Mouse (Mus musculus) ovary, postnatal 10 days (tissue): ENCODE measurements around the gene Phf21b.

ENCODE experiments used
- DNase-seq: peaks from one replicate; pipeline ENCODE4 v3.0.0; 2022; ENCODE audit warnings: low spot score

Phf21b gene

DNA sequence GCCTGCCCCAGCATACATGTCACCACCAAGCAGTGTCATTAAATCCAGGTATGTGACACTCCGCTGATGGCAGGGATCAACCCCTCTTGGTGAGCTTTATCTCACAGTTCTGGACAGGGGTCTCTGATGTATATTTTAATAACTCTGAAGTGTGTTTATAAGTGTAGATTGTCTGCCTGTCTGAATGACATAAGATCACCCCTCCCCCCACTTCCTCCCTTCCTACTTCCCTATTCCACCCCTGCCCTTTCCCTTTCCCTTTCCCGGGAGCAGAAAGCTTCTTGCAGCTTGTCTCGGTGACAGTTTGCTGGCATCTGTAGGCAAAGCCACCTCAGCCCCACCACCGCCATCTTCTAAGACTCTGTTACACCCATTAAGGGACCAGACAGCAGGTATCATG lies 11.0 kb downstream of the Phf21b start:
- no peak for DNase-seq

DNA sequence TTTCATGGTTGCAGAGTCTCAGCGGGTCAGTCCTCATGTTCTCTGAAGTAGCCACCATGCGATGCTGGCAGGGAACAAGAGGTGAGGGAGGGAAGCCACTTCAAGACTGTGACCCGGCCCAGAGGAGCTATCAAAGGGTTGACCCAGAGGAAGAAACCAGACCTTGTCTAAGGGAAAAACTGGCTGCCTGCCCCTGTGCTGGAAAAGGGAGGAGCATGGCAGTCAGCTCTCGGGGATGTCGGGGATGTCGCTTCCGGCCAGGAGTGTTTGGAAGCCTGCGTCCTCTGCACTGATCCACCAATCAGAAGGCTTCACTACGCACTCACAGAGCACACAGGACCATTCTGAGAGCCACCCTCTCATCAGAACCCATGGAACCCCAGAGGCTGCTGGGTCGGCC lies 12.8 kb downstream of the Phf21b start:
- DNase-seq = no peak

DNA sequence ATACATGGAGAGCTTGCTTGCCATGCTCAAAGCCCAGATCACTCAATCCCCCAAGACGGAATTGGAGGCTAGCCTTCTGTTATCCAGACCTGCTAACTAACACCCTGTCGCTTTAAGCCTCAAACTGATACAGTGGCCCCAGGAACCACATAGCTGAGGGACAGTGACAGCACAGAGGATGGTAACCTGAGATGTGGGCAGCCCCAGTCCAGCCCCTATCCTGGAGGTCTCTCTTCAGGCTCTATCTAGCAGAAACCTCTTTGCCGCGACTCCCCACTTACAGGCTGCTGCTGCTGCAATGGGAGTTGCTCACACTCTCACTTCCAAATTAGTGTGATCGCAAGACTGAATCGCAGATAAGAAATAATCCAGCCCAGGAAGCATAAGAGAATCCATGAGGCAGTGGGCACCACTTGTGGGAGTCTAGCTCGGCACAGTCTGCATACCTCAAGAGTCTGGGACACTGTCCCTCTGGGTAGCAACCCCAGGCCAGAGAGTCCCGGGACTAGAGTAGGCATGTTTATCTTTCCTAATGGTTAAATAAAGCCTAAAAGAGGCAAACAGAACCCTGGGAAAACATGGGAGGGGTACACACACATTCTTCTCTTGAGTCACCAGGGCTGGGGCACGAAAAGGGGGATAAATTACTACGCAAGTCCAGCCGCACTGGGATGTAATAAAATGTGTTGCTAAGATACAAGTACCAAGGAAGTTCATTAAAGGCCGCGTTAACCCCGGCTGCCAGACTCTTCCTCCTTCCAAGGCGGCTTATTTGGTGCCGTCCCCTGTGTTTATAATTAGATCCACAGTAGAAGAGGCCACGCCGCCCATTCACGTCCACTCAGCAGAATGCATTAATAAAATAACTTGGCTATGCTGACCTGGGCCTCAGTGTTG lies 13.7 kb downstream of the Phf21b start:
- DNase-seq = no peak

DNA sequence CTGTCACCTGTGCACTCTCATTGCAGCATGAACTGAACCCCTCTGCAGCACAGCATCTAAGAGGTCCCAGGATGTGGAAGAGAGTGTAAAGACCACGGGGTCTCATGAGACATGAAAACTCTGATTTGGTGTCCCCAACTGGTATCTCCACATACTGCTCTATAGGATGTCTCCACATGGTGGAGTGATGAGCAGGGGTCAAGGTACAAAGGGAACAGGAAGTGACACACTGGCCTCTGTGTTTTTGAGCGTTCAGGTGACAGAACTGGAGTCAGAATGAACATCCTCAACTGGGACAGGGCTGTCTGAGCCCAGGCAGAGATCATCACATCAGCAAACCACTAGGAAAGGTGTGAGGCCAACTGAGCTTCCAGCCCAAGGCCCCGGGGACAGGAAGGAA lies 15.3 kb downstream of the Phf21b start:
- no peak for DNase-seq

DNA sequence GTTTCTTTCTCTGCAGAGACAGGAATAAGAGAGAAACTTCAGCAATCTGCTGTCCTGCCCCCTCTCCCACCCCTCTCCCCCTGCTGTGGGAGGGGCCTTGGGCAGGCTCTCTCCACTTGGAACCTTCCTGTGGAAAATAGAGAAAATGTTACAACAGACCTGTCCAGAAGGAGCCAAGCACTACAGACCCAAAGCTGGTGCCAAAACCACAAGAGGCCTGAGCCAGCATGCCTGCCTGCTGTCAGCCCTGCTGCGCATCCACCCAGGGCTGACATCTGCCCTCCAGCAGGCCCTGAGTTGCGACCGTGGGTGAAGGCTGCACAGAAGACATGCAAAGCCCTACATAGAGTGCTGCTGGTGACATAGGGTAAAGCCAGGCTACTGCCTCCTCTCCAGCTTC lies 16.3 kb downstream of the Phf21b start:
- DNase-seq = no peak

DNA sequence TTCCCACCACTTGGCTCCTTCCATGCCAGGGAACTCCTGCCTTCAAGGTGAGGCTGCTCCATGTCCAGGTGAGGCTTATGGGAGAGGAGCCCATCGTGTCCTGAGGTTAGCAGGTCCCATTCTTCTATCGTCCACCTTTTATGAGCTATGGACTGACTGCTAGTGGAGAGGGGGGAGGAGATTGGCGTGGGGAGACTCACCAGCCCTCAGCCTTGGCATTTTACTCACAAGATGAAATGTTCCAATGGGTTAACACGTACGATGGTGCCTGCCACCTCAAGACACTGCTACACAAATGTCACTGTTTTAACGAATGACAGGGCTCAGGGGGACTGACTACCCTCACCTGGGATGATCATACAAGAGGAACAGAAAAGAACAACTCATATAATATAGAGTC lies 18.0 kb downstream of the Phf21b start:
- DNase-seq = no peak

DNA sequence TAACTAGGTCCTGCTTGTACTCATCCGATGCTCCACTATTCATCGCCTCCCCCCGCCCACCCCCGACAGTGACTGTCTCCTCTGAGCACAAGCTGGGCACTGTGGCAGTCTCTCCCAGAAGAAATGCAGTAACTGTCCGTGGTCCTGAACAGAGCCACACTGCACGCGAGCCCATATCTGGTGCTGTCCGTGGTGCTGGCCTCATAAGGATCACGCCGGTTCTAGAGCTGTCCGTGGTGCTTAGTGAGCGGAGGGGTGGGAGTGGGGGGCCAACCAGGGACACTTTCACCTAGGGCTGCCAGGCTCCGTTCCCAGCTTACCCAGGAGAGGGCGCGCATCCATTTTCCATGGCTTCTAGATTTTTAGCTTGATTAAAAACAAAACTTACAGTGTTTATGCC lies 26.4 kb downstream of the Phf21b start:
- peak; percentile 85 for DNase-seq

DNA sequence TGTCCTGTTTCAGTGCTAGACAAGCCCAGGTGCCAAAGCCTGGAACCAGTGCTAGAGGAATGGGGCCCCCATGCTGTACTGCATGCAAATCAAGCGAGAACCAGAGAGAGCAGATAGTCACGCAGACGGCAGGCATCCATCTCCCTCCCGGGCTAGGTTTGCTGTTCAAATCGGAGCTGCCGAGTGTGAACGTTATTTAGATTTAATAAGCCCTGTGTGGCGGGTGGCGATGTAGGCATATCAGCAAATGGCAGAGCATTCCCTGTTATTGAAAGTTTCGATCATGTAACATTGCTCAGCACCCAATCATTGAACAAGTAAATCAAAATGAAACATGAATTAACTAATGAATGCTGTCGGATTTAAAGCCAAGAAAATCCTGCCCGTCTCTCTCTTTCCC lies 27.2 kb downstream of the Phf21b start:
- no peak for DNase-seq

DNA sequence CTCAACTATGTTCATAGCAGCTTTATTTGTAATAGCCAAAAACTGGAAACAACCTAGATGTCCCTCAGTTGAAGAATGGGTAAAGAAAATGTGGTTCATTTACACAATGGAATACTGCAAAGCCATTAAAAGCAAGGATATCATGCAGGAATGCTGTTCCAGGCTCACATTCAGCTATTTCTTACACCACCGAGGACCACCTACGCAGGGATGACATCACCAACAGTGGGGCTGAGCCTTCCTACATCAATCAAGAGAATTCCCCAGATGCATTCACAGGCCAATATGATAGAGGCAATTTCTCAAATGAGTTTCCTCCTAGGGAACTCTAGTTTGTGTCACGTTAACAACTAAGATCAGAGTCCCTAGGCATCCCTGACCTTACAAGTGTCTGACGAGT lies 32.8 kb downstream of the Phf21b start:
- DNase-seq = no peak

DNA sequence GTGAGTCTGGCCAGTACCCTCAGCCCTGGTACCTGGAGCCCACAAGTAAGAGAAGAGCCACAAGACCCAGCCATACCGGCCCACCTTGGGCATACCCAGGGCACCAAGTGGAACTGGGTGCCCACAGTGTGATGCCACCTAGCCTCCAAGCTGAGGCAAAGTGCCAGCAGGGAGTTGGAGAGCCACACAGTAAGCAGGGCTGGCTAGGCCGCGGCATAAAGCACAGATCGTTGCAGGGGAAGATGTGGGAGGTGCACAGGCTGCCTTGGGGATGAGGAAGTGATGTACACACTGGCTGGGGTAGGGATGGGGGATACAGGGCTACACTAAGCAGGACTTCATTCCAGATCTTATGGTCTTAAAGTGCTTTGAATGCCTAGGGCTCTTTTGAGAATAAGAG lies 35.0 kb downstream of the Phf21b start:
- DNase-seq = no peak

DNA sequence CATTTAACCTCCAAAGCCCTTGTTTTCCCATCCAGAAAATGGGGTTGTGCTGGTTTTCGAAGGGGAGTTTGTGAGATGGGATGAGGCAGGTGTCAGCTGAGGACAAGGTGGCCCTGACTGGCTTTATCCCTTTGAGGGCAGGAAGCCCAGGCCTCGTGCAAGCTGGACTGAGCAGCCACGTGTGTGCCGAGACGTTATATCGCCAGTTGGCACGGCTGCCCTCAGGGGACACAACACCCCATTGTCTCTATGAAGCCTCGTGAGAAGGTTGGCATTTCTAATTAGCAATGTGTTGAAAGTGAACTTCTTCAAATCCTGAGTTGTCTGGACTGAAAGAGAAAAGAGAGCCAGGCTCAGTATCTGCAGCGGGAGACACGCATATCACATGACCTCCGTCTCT lies 37.6 kb downstream of the Phf21b start:
- DNase-seq = no peak

DNA sequence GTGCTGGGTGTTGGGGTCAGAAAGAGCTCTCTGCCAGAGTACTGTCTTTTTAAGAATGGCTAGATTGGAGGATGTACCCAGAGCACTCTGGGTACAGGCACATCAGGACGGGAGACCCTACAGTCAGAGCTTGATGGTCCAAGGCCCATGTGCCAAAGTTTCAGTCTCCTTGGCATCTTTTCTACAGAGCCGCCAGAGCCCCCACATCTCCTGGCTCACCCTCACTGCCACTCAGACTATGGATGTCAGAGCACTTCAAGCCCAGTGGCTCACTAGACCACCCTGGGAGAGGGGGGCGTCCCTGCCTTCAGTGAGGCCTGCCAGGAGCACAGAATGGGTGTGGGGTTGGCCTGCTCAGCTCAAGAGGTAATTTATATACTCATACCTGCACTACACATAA lies 38.3 kb downstream of the Phf21b start:
- DNase-seq = no peak

DNA sequence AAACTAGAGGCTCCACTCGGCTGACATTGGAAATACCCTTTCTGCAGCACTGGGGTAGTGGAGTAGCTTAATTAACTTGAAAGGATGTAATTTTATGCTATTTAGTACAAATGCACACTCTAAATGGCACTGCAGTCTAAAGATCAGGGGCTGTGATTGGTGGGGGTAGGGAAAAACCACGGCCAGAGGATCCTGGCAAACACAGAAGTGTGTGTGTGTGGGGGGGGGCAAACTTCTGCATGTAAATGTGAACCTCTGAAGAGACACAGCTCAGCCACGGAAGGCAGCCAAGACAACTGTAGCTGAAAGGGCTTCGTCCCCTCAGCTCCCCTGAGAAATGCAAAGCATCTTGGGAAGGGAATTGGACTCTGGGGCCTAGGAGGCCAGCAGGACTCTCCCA lies 40.7 kb downstream of the Phf21b start:
- no peak for DNase-seq

DNA sequence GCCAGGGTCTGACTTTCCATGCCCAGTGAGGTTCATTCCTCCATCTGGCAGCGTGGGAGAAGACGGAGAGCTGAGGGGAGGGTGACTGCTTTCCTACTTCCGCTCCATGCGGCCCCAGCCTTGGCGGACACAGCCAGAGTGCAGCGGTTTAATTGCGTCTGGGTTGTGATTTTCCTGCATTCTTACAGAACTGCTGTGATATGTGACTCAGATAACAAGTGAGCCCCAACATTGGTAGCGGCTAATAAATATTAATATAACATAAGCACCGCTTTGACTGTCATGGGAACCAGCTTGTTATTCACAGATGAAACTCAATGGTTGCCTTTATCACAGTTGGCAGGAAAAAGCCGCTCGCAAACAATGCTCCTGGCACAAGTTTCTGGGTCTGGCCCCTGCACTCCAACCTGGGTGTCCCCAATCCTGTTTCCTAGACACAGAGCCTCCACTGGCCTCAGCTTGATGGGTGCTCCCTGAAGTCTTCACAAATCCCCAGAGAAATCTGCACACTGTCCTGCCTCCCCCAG lies 43.0 kb downstream of the Phf21b start:
- DNase-seq = no peak

DNA sequence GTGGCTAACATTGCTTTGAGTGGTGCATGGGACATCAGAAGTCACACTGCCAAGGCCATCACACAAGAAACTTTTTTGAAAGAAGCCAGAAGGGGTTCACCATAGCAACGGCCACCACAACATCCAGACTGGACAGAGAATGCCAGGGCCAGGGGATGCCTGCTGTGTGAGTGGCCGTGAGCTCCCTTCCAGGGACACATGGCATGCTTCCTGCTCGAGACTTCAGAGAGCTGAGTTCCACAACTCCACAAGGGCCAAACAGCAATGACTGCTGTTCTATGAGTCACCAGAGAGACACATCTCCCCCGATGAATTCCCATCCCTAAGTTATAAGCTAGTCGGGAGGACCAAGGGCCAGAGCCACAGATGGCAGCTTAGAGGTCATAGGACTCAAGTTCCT lies 44.7 kb downstream of the Phf21b start:
- no peak for DNase-seq

DNA sequence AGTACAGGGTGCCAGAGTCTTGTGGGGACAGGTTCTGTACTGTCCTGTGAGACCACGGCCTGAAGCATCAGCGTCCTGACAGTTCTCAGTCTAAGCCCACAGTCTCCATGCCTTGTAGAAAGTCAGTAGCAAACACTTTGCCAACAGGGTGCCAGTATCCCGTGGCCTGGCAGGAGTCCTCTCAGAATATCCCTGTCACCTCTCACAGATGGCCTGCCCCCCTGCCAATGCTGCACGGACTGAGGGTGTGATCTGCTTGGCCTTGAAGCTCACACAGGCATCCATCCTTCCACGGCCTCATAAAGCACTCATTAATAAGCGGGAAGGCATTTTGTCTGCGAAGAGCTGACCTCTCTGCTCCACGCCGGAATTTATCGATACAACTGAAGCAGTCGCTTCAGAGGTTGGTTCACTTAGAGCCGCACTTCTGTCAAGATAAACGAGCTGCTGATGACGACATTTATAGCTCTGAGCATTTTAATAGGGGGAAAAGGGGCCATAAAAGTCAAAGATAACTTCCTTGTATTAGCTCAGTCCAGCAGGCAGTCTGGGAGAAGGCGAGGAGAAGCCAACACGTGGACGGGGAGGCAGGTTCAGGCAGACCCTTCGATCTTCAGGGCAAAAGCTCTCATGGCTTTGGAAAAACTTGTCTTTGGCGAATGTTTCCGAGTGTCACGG lies 46.4 kb downstream of the Phf21b start:
- DNase-seq = no peak

DNA sequence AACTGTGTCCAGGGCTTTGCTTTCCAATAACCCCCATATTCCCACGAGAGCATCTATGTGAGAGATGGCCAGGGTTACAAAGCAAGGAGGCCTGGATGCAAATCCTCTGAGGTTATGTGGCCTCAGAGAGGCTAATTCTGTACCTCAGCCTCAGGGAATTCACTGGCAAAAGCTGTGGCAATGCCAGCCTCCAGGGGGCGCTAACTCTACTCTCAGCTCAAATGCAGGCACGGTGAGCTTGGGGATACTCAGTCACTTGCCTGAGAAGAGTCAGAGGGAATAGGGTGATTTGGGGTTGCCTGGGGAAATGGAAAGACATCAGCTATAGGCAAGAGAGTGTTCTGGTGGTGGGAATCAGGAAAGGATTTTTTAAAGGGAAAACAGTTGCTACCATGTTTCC lies 52.2 kb downstream of the Phf21b start:
- peak; percentile 10 for DNase-seq

DNA sequence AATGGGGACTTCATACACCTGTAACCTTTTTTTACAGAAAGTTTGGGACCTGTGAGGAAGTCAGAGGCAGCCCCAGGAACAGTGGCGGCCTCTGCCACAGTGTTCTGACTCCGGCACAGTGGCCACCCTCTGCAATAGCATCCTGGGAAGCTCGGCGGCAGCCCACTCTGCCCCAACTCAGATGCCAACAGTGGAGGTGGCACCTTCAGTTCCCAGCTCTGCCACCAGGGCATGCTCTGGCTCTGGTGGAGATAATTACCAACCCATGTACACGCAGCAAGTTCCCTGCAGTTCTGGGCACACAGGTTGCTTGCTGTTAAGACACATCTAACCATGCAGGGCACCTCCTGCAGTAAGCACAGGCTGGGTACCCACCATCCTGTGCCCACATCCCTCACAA lies 55.7 kb downstream of the Phf21b start:
- no peak for DNase-seq

DNA sequence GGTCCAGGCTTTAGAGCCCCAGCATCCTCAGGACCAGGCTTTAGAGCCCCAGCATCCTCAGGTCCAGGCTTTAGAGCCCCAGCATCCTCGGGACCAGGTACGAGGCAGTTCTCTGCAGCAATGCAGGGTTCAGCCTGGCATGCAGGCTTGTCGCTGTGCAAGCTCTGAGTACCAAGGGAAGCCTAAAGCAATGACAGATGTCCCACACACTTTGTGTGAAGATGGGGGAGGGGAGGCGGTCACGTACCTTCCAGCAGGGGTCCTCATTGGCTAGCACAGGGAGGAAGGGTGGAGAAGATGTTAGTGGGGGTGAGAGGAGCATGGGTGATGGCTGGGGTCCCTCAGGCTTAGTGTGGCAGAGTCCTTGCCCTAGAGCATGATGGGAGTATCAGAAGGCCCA lies 62.2 kb downstream of the Phf21b start:
- no peak for DNase-seq

DNA sequence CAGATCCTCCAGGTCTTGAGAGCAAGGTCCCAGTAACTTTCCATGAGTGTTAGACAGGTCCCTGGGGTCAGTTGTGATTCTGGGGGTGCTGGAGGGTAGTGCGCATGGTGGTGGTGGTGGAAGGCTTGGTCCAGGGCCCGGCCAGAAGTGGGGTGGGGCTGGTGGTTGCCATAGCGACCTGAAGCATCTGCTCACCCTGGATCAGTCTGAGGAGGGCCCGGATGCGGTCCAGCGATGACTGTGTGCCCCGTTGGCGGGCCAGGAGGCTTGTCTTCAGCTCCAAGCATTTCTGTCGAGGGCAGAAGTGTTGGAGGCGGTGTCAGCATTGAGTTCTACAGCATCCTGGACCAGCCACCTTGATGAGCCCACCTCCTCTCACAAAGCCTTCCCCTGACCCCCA lies 68.7 kb downstream of the Phf21b start:
- DNase-seq = no peak

DNA sequence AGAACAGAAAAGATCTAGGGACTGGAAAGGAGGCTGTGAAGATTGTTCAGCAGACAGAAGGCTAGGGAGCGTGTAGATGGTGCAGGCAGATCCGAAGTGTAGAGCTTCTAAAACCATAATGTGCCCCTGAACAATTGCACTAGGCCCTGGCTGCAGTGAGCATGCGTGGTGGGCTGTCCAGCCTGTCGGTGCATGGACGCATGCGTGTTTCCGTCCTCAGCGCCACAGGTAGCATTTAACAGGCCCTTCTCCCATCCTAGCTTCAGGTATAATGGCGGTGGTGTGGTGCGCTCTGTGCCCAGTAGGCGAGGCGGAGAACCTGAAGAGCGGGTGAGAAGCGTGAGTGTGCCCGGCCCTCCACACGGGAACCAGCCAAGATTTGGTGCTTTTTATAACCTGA lies 71.0 kb downstream of the Phf21b start:
- DNase-seq = no peak

DNA sequence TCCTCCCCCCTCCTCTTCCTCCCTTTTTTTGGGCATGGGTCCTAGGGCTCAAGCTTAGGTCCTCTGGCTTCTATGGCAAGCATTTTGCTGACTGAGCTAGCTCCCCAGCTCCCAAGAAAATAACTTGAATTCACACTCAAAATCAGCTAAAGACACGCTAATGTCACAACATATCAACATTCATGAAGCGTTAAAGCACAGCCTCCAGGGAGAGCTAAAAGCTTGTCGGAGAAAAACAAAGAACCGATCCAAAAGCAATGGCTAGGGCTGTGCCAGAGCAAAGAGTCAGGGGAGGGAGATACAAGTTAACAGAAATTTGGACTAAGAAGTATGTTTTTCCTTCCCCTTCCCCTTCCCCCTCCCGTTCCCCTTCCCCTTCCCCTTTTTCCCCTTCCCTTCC lies 77.3 kb downstream of the Phf21b start:
- no peak for DNase-seq

DNA sequence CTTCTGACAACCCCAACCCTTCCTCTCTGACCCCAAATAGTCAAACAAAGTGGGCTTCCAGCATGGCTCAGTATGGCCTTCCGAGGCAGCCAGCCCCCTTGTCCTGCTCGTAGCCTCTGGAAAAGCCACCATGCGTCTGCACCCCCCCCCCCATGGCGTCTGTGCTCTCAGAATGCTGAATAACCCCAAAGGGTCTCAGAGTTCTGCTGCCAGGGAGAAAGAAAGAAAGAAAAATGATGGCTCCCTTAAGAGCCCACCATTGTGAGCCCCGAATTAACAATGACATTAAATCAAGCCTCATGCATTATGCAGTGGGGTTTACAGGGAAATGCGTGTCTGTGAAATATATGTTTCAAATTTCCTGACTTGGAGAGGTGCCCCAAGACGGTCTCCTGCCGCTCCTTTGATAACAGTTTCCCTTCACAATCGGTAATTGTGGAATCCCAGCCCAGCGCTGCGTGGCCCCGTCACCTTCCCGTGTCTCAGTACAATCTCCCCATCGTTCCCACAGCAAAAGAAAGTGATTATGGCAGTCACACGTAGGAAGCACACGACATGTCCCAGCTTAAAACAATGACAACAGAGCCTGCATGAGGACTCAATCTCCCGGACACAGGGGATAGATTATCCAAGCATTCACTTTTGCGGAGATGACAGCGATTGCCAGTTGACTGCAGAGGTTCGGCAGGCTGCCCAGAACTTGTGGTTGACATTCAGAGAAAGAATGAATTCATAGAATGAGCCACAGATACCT lies 80.3 kb downstream of the Phf21b start:
- no peak for DNase-seq
